Mouse (Mus musculus) midbrain, embryonic 10.5 days (tissue): ENCODE measurements around the gene Ddx20. TPM values are rescaled to one million over a fixed set of nuclear protein-coding genes. Genes with fewer than 3 reads are reported as not detected.

Source experiments
- DNase-seq: peaks from one replicate; pipeline ENCODE4 v3.0.0-alpha.2; 2017; ENCODE audit warnings: low spot score
- H3K27ac ChIP-seq: fragments of 300-500 bp; sonication (generic); replicated peaks from 2 replicates; pipeline ENCODE4 v1.5.1; 2016; ENCODE audit warnings: mild to moderate bottlenecking
- H3K27me3 ChIP-seq: fragments of 300-500 bp; sonication (generic); 2 replicates; pipeline ENCODE4 v1.6.1; 2016; ENCODE audit warnings: low read depth, mild to moderate bottlenecking; ENCODE audit not compliant: poor library complexity, severe bottlenecking
- H3K36me3 ChIP-seq: fragments of 300-500 bp; sonication (generic); 2 replicates; pipeline ENCODE4 v1.6.1; 2016; ENCODE audit warnings: mild to moderate bottlenecking, moderate library complexity
- H3K4me1 ChIP-seq: fragments of 300-500 bp; sonication (generic); 2 replicates; pipeline ENCODE4 v1.6.1; 2016
- H3K4me3 ChIP-seq: fragments of 300-500 bp; sonication (generic); 2 replicates; pipeline ENCODE4 v1.5.1; 2016; ENCODE audit warnings: mild to moderate bottlenecking, moderate library complexity
- H3K9me3 ChIP-seq: fragments of 300-500 bp; sonication (generic); replicated peaks from 2 replicates; pipeline ENCODE4 v1.6.1; 2016; ENCODE audit warnings: mild to moderate bottlenecking
- WGBS: fragments of 180-500 bp; shearing (Covaris S2); methylation state at CpG from one replicate; pipeline ENCODE4 v1.1.7; 2016; 5-methylcytosine and 5-hydroxymethylcytosine counted together
- polyA plus RNA-seq: library from polyadenylated mRNA; unstranded; fragments of >200 nt; fragmentation: Nextera tagmentation; extraction: Ambion mirVana; gene quantifications from 2 replicates; pipeline ENCODE4 v1.2.1, GENCODE M21; 2016

Ddx20 gene
- polyA plus RNA-seq, 1 experiment from 2014 or later, result 53.5 TPM

- H3K4me1 ChIP-seq, result no peaks in the 10 kb centered on the region
- WGBS, result 47% methylated on average over 2 of the region's 2 CpGs
- peaks cover 44% of the 10 kb centered on the region for H3K36me3 ChIP-seq
- no peak for DNase-seq
- H3K4me3 ChIP-seq, result no peak overlapping the region
- H3K9me3 ChIP-seq, result no peaks in the 10 kb centered on the region
- H3K27ac ChIP-seq, result no peak overlapping the region
- H3K27me3 ChIP-seq, result no peaks in the 10 kb centered on the region
Observed at GRCm38 (mm10) chr3:105675932-105676331, 11.4 kb downstream of the Ddx20 start.

GRCm38 (mm10) chr3:105674595-105675218, 12.7 kb downstream of the Ddx20 start:
- no peak overlapping the region for H3K4me3 ChIP-seq

DNA sequence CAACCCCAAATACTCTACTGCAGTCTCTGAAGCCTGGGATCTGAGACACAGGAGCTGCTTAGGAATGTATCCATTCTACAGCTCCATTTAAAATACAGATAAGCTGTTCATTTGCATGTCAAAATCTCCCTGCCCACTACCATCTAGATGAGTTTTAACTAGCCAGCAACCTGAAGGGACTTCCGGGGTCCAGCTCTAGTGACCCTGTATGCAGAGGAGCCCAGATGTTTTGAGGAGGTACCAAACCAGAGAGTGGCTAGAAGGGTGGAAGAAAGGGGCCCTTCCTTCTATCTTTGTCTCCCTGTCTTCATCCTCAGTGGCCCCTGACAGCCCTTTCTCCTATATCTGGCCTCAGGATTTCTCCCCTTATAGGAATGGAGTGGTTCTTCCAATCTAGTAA, 16.6 kb downstream of the Ddx20 start:
- H3K27me3 ChIP-seq, result no peaks in the 10 kb centered on the region
- H3K27ac ChIP-seq, result no peak overlapping the region
- no peaks in the 10 kb centered on the region for H3K36me3 ChIP-seq
- H3K9me3 ChIP-seq, result no peaks in the 10 kb centered on the region
- no peak for DNase-seq
- no peaks in the 10 kb centered on the region for H3K4me1 ChIP-seq
- H3K4me3 ChIP-seq, result no peak overlapping the region
- WGBS, result 89% methylated on average over 1 of the region's 1 CpGs

More at GRCm38 (mm10) chr3:105674595-105675218, 12.7 kb downstream of the Ddx20 start:
- Histone ChIP-seq H3K4me1 (no peaks in the 10 kb centered on the region), H3K9me3 (no peaks in the 10 kb centered on the region), H3K27ac (no peak overlapping the region), H3K27me3 (no peaks in the 10 kb centered on the region), H3K36me3 (peaks cover 31% of the 10 kb centered on the region)
- peak; percentile 54 for DNase-seq
- 26% methylated on average over 7 of the region's 7 CpGs for WGBS

GRCm38 (mm10) chr3:105669776-105670175, 17.6 kb downstream of the Ddx20 start:
- no peaks in the 10 kb centered on the region for H3K4me1 ChIP-seq
- H3K4me3 ChIP-seq, result no peak overlapping the region
- H3K9me3 ChIP-seq, result no peaks in the 10 kb centered on the region
- H3K36me3 ChIP-seq, result no peaks in the 10 kb centered on the region
- no peak for DNase-seq
- 87% methylated on average over 3 of the region's 3 CpGs for WGBS
- H3K27me3 ChIP-seq, result no peaks in the 10 kb centered on the region
- H3K27ac ChIP-seq, result no peak overlapping the region

- H3K36me3 ChIP-seq, result no peaks in the 10 kb centered on the region
- no peak overlapping the region for H3K4me3 ChIP-seq
- no peaks in the 10 kb centered on the region for H3K9me3 ChIP-seq
- no peak for DNase-seq
- no peaks in the 10 kb centered on the region for H3K27me3 ChIP-seq
- H3K27ac ChIP-seq, result no peak overlapping the region
- H3K4me1 ChIP-seq, result no peaks in the 10 kb centered on the region
- 50% methylated on average over 9 of the region's 9 CpGs for WGBS
Observed at GRCm38 (mm10) chr3:105668161-105668560, 19.2 kb downstream of the Ddx20 start.

DNA sequence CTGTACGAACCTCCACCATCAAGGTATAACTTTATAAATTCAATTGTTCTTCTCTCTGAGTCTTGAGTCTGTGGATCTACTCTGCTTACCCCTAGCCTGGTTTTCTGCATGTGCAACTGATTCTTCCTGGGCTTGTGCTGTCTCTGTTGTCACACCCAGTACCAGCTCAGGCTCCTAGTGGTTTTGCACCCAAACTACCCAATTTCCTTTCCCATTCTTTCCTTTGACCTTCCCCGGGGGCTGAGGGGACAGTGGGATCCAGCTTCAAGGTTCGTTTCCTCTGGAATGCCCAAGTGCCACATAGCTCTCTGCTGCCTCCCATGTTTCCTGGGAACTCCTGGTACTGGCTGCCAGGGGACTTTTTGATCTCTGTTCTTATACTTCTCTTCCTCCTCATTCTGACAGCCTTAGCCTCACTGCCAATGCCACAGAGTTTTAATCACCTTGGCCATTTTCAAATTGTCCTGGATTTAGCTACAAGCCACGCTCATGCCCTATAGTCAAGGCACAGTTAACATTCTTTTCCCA, 20.3 kb downstream of the Ddx20 start:
- H3K4me1 ChIP-seq, result no peaks in the 10 kb centered on the region
- H3K36me3 ChIP-seq, result no peaks in the 10 kb centered on the region
- WGBS, result 68% methylated on average over 4 of the region's 4 CpGs

DNA sequence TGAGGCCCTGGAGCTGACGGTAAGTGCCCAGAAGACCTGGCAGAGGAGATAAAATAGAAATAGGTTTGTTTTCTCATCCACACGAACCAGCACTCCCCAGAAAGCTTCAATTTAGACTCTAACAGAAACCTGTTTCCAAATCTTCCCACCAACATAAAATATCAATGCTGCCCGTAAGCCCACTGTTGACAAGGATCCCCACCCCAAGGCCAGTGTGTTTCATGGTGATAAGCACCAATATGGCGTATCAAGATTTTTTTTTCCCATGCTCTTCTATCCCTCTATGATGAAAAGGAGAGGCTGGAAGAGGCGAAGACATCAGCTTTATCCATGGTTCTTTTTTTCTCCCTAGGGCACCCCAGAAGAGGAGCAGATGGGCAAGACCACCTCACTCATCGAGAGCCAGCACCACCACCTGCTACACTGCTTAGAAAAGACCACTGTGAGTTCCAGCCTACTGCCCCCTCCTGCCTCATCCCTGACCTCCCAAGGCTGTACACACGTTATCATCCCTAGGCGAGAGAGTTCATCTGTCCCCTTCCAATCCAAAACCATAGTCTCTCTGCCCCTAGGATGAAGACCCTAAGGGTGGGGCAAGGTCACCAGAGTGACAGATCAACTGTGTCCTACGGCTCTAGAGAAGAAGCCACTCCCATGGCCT, 22.1 kb downstream of the Ddx20 start:
- no peak for DNase-seq
- WGBS, result 83% methylated on average over 9 of the region's 9 CpGs
- H3K9me3 ChIP-seq, result no peaks in the 10 kb centered on the region
- no peaks in the 10 kb centered on the region for H3K27me3 ChIP-seq
- H3K36me3 ChIP-seq, result no peaks in the 10 kb centered on the region
- no peak overlapping the region for H3K27ac ChIP-seq
- no peaks in the 10 kb centered on the region for H3K4me1 ChIP-seq
- H3K4me3 ChIP-seq, result no peak overlapping the region

More for the DNA sequence above, 20.3 kb downstream of the Ddx20 start:
- H3K27ac ChIP-seq, result no peak overlapping the region
- H3K27me3 ChIP-seq, result no peaks in the 10 kb centered on the region
- no peak overlapping the region for H3K4me3 ChIP-seq
- DNase-seq, result no peak
- no peaks in the 10 kb centered on the region for H3K9me3 ChIP-seq

GRCm38 (mm10) chr3:105663043-105663442, 24.3 kb downstream of the Ddx20 start:
- Histone ChIP-seq H3K36me3 (no peaks in the 10 kb centered on the region), H3K4me3 (no peak overlapping the region), H3K27ac (no peak overlapping the region), H3K27me3 (no peaks in the 10 kb centered on the region), H3K4me1 (no peaks in the 10 kb centered on the region), H3K9me3 (no peaks in the 10 kb centered on the region)
- 88% methylated on average over 8 of the region's 8 CpGs for WGBS
- DNase-seq, result no peak

- H3K36me3 ChIP-seq, result no peaks in the 10 kb centered on the region
- DNase-seq, result no peak
- H3K27ac ChIP-seq, result no peak overlapping the region
- no peaks in the 10 kb centered on the region for H3K4me1 ChIP-seq
- no peaks in the 10 kb centered on the region for H3K9me3 ChIP-seq
- no peaks in the 10 kb centered on the region for H3K27me3 ChIP-seq
- H3K4me3 ChIP-seq, result no peak overlapping the region
- WGBS, result 81% methylated on average over 2 of the region's 2 CpGs
Observed at GRCm38 (mm10) chr3:105660530-105660929, 26.8 kb downstream of the Ddx20 start.

DNA sequence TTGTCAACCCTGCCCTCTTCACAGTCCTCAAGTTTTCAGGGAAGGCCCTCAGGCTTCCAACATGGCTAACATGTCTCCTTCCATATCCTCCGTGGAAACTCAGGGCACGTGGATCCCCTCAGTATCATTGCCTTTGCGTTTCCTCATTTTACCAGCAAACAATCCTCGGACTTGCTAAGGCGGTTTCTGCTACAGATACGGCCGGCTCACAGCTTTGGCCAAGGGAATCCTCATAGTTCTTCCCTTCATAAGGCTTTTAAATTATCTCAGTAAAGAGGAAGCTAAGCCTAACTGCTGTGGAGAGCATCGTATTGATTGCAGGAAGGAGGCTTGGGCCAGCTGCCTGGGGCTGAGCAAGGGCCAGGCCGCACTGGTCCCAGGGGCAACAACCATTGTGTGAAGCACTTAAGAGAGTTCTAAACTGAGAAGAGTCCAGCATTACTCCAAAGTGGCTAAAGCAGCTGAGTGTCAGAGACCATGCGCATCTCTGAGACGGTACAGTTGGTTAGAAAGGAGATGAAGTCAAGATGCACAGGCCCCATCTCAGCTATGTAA, 32.3 kb downstream of the Ddx20 start:
- 95% methylated on average over 11 of the region's 11 CpGs for WGBS

DNA sequence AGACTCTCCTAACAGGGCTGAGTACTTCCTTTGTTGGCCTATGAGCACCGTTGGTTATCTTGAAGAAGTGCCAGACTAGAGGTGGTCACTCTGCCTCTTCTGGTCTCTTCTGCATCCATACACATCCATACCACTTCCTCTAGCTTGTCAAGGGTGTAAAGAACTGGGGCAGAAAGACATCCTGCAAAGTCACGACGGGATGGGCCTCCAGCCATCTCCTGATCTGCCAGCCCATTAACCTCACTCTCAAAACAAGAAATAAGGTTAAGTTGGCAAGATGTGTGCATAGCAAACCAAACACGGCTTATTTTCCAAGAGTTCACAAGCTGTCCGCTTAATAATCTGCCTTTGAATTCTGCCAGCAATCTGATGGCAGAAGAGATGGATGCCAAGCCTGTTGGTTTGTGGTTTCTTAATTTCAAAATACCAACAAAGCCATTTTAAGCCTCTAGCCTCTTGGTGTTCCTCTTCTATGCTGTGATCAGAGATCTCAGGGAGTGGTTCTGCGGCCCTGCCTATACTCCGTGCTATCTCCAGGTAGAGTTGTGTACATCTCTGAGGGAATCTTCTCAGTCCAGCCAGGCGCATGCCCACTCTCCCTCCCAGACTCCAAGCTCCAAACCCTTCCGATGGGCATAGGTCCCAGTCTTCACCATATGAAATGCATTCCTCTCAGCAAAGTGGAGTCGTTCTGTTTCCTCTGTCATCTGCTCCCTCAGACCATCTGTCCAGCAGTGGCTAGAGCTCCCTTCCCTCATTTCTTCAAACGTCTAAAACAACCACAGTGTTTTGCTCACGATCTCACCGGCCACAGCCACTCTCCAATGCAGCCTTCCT, 33.6 kb downstream of the Ddx20 start:
- Histone ChIP-seq H3K27ac (no peak overlapping the region), H3K4me1 (no peaks in the 10 kb centered on the region), H3K36me3 (no peaks in the 10 kb centered on the region), H3K4me3 (no peak overlapping the region), H3K27me3 (no peaks in the 10 kb centered on the region), H3K9me3 (no peaks in the 10 kb centered on the region)
- no peak for DNase-seq
- WGBS, result 90% methylated on average over 13 of the region's 13 CpGs

More for the DNA sequence above, 32.3 kb downstream of the Ddx20 start:
- Histone ChIP-seq H3K36me3 (no peaks in the 10 kb centered on the region), H3K27me3 (no peaks in the 10 kb centered on the region), H3K9me3 (no peaks in the 10 kb centered on the region), H3K4me1 (no peaks in the 10 kb centered on the region), H3K27ac (no peak overlapping the region), H3K4me3 (no peak overlapping the region)
- no peak for DNase-seq

- H3K27me3 ChIP-seq, result no peaks in the 10 kb centered on the region
- H3K4me3 ChIP-seq, result no peak overlapping the region
- DNase-seq, result no peak
- no peaks in the 10 kb centered on the region for H3K4me1 ChIP-seq
- H3K36me3 ChIP-seq, result no peaks in the 10 kb centered on the region
- WGBS, result 75% methylated on average over 8 of the region's 8 CpGs
- no peaks in the 10 kb centered on the region for H3K9me3 ChIP-seq
- no peak overlapping the region for H3K27ac ChIP-seq
Observed at GRCm38 (mm10) chr3:105648889-105649567, 38.3 kb downstream of the Ddx20 start.
